Mouse (Mus musculus): ENCODE results near the gene Pigf.

DNA sequence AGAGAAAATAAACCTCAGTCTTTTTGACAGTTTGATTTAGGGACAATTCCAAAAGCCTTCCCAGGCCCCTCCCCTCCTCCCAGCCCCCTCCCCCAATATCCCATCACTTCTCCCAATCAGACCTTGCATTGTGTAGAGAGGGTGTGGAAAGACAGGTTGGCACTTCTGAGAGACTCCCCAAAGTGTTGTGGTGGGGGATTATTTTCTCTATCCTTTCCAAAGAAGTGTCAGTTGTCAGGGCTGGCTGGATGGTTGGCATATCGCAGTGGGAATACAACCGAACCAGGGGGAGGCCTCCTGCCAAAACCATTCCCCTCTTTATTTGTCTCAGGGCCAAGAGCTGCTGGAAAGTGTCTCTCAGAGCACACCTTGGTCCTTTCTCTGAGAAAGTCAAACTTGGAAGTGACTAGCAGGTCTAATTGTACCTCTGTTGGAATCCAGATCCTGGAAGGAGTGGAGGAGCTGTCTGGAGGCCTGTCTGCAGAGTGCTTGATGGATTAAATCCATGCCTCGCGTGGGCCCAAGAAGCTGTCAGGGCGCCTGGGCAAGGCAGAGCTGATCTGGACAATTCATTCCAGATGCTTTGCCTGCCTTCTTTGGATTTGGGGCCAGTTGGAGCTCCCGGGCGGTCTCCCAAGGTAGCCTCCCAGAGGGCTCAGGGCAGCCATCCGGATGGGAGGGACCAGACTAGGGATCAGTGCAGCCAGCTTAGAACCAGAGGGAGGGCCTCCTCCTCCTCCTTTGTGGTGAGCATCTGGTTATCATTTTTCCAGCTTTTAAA lies 32.5 kb upstream of the Pigf start:
- TF ChIP-seq CTCF (IDR thresholded peaks at IDR 0.05; ENCODE audit: low read depth) = no peak
- TF ChIP-seq EP300 (IDR thresholded peaks at IDR 0.05; ENCODE audit: low read depth) = no peak
